Mouse (Mus musculus) T-cell, adult 66 days (primary cell): ENCODE measurements around the gene Ngrn. TPM values are rescaled to one million over a fixed set of nuclear protein-coding genes. Genes with fewer than 3 reads are reported as not detected.

Source experiments
- total RNA-seq, 2 experiments: library from RNA; stranded (reverse); gene quantifications; 3 replicates in 1 of 2; 4 replicates in 1 of 2; pipeline ENCODE4 v1.2.4; 2023

The Ngrn gene
- 10 to 100 TPM; 21.1 to 21.8 TPM for total RNA-seq

GRCm38 (mm10) chr7:80260625-80261371 is at the start of gene Ngrn:
TSS of gene Ngrn (plus strand) at chr7:80261215.

GRCm38 (mm10) chr7:80232489-80233029 is 28.5 kb upstream of the Ngrn start, which contains the start of the genes Cib1 and Gdpgp1:
TSS of gene Cib1 (minus strand) at chr7:80232813.
TSS of gene Gdpgp1 (plus strand) at chr7:80232865.

GRCm38 (mm10) chr7:80246148-80246721 is 14.8 kb upstream of the Ngrn start, which contains the start of gene Ttll13:
TSS of gene Ttll13 (plus strand) at chr7:80246376.

GRCm38 (mm10) chr7:80268897-80269750 is 8.1 kb downstream of the Ngrn start, which contains the start of gene Vps33b:
TSS of gene Vps33b (plus strand) at chr7:80269649.

GRCm38 (mm10) chr7:80294062-80294763 is 33.2 kb downstream of the Ngrn start, which contains the start of gene Prc1:
TSS of gene Prc1 (plus strand) at chr7:80294450.

Other genes with a start within 250 kb of the Ngrn start
- 10 to 100 TPM; 27.9 to 35.9 TPM for gene Zfp710, start 236.4 kb upstream of the Ngrn start, total RNA-seq
- gene Idh2, start 145.8 kb upstream of the Ngrn start, total RNA-seq: 10 to 100 TPM; 38.1 to 41.4 TPM
- 10 to 100 TPM; 49.1 to 50.8 TPM for gene Sema4b, start 74.4 kb upstream of the Ngrn start, total RNA-seq
- gene Cib1, start 28.4 kb upstream of the Ngrn start, total RNA-seq: 10 to 100 TPM; 46.9 to 58.5 TPM
- gene Gdpgp1, start 28.4 kb upstream of the Ngrn start, total RNA-seq: 1 to 10 TPM; 6.9 to 8.1 TPM
- 1 to 10 TPM in 1 of 2 experiments, under 1 TPM in 1; 0.41 to 1.0 TPM for gene Ttll13, start 14.8 kb upstream of the Ngrn start, total RNA-seq
- 10 to 100 TPM; 30.0 to 36.6 TPM for gene Vps33b, start 8.4 kb downstream of the Ngrn start, total RNA-seq
- gene Prc1, start 33.2 kb downstream of the Ngrn start, total RNA-seq: 1 to 10 TPM; 7.9 to 8.1 TPM
- 10 to 100 TPM; 31.3 to 36.6 TPM for gene Rccd1, start 63.2 kb downstream of the Ngrn start, total RNA-seq
- gene Unc45a, start 79.8 kb downstream of the Ngrn start, total RNA-seq: 100 to 1,000 TPM; 114 to 117 TPM
- 1 to 10 TPM; 7.5 to 8.3 TPM for gene Hddc3, start 81.9 kb downstream of the Ngrn start, total RNA-seq
- 100 to 1,000 TPM; 101 to 118 TPM for gene Man2a2, start 110.2 kb downstream of the Ngrn start, total RNA-seq
- gene Fes, start 126.7 kb downstream of the Ngrn start, total RNA-seq: 10 to 100 TPM in 1 of 2 experiments, 1 to 10 TPM in 1; 5.2 to 11.5 TPM
- gene Furin, start 144.2 kb downstream of the Ngrn start, total RNA-seq: 10 to 100 TPM; 73.1 to 73.7 TPM